Mouse (Mus musculus) urinary bladder, adult 18-20 months (tissue): ENCODE measurements at regions not wholly inside any gene's neighbourhood (a gene's known extent, or its start where the extent isn't known, plus 50 kb on each side); places are given as distances from the start of the nearest gene placed in this dataset.

Experiments
- DNase-seq, 2 experiments: peaks; one replicate each; pipeline ENCODE4 v3.0.0; 2022; ENCODE audit warnings: low spot score in 2 of 2, mixed read lengths in 2 of 2

- no peak for DNase-seq
Measured at GRCm38 (mm10) chr5:39841186-39841585, 85.9 kb upstream of the Hs3st1 start.

GRCm38 (mm10) chr5:39840576-39840975 lies 85.3 kb upstream of the Hs3st1 start:
- DNase-seq: peak in 1 of 2 experiments; percentile 50

- DNase-seq: peak in 1 of 2 experiments; percentile 18
Measured at GRCm38 (mm10) chr5:39832565-39832964, 77.3 kb upstream of the Hs3st1 start.

- DNase-seq: no peak
Measured at GRCm38 (mm10) chr5:39824680-39825079, 69.4 kb upstream of the Hs3st1 start.

GRCm38 (mm10) chr5:39806643-39807042 lies 51.4 kb upstream of the Hs3st1 start:
- no peak for DNase-seq
